Mouse (Mus musculus): ENCODE data around the gene Zbtb16. TPM values are rescaled to one million over a fixed set of nuclear protein-coding genes. Genes with fewer than 3 reads are reported as not detected.
A peak's percentile ranks its signal among the peaks of the same experiment; 100 is the strongest.

Gene Zbtb16
- total RNA-seq, 2 experiments from 2014 or later, result 122 to 213 TPM

- DNase-seq, result no peak
These were observed 68.2 kb downstream of the Zbtb16 start for GRCm38 (mm10) chr9:48767666-48768432.

GRCm38 (mm10) chr9:48765927-48766326 is 70.1 kb downstream of the Zbtb16 start:
- DNase-seq, result no peak

GRCm38 (mm10) chr9:48764311-48764710 is 71.7 kb downstream of the Zbtb16 start:
- DNase-seq, result no peak

- no peak for DNase-seq
These were observed 74.0 kb downstream of the Zbtb16 start for GRCm38 (mm10) chr9:48761732-48762637.

DNA sequence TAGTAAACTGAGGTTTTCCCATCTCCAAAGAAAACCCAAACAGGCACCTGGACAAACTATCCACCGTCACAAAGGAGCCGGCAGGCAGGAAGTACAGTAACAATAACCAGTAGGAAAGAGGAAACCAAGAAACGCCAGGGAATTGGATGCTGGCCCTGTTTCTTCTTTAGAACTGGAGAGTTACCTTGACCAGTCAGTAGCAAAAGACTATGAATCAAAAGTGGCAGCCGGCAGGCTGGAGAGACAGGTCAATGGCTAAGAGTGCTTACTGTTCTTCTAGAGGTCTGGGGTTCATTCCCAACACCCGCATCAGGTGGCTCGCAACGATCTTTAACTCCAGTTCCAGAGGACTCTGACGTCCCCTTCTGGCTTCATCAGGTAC is 74.9 kb downstream of the Zbtb16 start:
- DNase-seq, result no peak

GRCm38 (mm10) chr9:48760449-48761174 is 75.4 kb downstream of the Zbtb16 start:
- DNase-seq, result peak; percentile 78 to 88

GRCm38 (mm10) chr9:48759098-48759497 is 76.9 kb downstream of the Zbtb16 start:
- DNase-seq, result no peak

- no peak for DNase-seq
These were observed 78.1 kb downstream of the Zbtb16 start for GRCm38 (mm10) chr9:48757650-48758580.

DNA sequence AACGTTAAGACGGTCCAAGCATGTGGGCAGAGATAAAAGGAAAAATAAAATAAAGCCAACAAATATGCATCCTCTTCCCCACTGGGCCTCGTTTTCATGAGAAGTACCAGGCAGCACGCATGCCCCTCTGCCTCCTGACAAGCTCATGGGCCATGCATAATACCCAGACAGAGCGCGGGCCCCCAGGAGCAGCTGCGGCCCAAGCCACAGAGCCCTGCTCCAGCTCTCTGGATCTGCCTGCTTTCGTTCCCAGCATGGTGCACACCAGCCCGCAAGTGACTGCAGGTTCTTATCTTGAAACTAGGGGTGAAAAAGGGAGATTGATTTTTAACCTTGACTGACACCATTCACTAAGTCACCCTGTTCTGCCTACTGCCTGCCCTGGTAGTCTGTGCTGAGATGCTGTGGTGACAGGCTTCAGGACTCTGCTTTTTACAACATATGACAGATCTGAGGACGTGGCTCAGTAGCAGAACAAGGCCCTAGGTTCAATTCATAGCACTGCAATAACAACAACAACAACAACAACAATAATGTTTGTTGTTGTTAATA is 79.7 kb downstream of the Zbtb16 start:
- no peak for DNase-seq

- no peak for DNase-seq
These were observed 80.5 kb downstream of the Zbtb16 start for GRCm38 (mm10) chr9:48755438-48756070.

- no peak for DNase-seq
These were observed 81.6 kb downstream of the Zbtb16 start for GRCm38 (mm10) chr9:48754418-48754817.

GRCm38 (mm10) chr9:48753881-48754280 is 82.1 kb downstream of the Zbtb16 start:
- DNase-seq, result peak in 1 of 2 experiments; percentile 66

DNA sequence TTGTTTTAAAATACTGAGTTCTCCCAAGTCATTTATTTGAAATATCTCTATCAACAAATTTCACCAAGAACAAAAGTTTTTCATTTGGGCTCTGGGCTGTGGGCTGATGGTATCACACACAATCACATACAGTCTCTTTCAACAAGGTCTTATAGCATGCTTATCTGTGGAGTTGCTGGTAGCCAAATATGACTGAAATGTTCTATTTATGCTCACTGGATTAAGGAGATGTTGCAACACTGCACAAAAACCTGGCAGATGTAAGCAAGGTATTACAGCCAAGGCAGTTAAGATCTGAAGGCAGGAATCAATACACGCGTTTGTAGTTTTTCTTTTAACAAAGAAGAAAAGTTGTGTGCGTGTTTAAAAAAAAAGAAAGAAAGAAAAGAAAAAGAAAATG is 84.1 kb downstream of the Zbtb16 start:
- DNase-seq, result peak in 1 of 2 experiments; percentile 79

GRCm38 (mm10) chr9:48749666-48750065 is 86.4 kb downstream of the Zbtb16 start:
- no peak for DNase-seq

GRCm38 (mm10) chr9:48749168-48749567 is 86.9 kb downstream of the Zbtb16 start:
- DNase-seq, result peak; percentile 83 to 91

GRCm38 (mm10) chr9:48748761-48749160 is 87.3 kb downstream of the Zbtb16 start:
- DNase-seq, result no peak

DNA sequence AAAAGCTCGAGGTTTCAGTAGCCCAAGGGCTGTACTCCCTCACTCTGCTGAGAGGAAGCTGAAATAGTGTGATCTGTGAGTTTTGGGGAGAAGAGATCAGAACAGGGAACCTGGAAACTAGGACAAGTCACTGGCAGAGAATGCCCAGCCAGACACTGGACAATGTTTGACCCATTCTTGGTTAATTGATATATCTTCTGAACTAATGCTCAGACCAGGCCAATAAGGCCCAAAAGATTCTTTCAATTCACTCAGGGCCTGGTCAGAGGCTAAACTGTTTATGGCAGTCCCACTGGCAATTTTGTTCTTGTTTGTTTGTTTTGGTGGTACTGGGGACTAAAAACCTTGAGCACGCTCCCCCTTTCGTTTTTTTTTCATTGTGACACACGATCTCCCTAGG is 87.8 kb downstream of the Zbtb16 start:
- no peak for DNase-seq

DNA sequence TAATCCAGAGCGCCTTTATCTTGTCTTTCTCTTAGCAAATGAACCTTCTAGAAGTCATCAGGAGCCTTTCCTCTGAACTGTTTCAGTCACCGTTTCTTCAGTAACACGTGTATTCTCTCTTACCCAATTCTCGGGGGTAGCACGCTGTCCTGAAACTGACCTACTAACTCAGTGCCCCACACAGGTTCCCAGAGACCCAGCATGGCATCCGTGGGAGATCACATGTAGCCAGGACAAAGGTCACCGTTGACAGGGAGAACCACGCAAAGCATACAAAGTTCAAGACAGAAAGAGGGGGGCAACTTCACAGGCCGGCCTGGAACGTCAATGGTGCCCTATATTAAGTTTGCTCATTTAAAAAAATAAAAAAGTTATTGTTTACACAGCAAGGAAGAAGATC is 89.5 kb downstream of the Zbtb16 start:
- no peak for DNase-seq

GRCm38 (mm10) chr9:48745347-48746119 is 90.5 kb downstream of the Zbtb16 start:
- no peak for DNase-seq

DNA sequence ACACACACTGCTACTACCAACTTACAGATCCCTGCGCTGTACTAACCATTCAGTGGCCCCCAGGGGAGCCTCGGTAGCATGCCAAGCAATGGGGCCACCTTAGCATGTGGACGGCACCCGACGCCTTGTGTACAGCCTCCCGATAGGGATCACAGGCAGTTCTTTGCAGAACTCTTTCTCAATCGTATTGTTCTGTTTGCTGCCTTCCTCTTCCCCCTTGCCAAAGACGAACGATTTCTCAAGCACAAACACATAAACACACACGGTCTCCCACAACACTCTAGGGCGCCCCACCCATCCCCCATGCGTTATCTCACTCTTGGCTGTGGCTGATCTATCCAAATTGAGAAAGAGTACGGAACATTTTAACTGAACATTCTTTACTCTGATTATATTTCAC is 91.1 kb downstream of the Zbtb16 start:
- DNase-seq, result peak; percentile 95

Data from heart, adult 18-20 months (tissue).